Mouse (Mus musculus) naive thymus-derived CD4-positive, alpha-beta T cell, adult 2 months (primary cell): Measurements from ENCODE around the gene Slc9a8.

Source experiments
- DNase-seq: peaks from one replicate; pipeline ENCODE4 v3.0.0-alpha.2; 2011; ENCODE audit warnings: low read depth

Gene Slc9a8

DNA sequence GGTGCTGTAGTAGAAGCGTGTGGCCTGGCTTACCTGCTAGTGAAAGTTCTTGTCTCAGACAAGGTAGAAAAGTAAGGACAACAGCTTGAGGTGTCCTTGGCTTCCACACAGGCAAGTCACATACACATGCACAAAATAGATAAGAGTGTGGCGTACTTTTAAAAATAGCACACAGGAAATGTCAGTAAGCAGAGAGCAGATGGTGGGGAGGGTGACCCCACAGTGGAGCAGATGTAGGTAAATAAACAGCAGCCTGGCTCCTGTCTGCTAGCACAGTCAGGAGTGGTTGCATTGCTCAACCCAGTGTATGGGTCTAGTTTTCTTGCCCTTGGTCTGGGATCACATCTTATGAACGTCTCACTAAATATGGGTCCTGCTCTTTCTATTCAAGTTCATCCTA is 89.0 kb downstream of the Slc9a8 start:
- DNase-seq = no peak

DNA sequence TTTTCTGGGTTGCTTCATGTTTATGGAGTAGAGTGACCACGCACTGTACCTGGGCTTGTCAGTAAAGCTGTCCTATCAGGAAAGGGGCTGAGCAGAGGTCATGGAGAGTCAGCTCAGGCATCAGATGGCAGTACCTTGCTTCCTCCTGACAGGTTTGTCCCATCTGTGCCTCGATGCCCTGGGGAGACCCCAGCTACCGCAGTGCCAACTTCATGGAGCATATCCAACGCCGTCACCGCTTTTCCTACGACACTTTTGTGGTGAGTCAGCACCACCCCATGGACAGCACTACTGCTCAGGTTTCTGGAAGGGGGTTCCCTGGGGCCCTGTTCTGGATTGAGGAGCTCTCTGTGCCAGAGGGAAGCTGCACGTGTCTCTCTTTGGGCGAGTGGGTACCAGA is 90.9 kb downstream of the Slc9a8 start:
- DNase-seq = no peak

DNA sequence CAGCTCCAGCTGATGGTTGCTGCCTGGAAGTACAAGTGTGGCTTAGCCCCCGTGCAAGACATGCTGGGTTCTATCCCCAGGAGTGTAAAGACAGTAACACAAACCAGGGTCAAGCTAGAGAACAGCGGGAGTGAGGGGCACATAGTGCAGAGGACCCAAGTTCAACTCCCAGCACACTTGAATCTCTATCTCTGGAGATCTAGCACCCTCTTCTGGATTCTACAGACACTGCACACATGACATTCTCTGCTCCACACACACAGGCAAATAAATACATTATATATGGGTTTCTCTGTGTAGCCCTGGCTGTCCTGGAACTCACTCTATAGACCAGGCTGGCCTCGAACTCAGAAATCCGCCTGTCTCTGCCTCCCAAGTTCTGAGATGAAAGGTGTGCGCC is 91.5 kb downstream of the Slc9a8 start:
- DNase-seq = peak; percentile 68

DNA sequence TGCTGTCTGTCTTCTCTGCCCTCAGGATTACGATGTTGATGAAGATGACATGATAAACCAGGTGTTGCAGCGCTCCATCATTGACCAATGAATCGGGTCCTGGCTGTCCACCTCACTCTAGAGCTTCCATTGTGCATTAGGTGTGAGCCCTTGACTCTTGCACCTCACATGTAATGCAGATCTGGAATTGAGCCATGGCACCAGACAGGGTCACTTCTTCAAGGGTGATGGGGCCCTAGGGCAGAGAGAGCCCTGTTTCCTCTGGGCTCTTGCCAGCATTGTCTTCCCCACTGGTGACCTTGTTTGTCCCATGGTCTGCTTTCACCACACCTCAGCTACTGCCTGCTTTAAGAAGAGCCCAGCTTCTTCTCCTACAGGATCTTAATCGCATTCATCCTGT is 93.1 kb downstream of the Slc9a8 start:
- DNase-seq = no peak

DNA sequence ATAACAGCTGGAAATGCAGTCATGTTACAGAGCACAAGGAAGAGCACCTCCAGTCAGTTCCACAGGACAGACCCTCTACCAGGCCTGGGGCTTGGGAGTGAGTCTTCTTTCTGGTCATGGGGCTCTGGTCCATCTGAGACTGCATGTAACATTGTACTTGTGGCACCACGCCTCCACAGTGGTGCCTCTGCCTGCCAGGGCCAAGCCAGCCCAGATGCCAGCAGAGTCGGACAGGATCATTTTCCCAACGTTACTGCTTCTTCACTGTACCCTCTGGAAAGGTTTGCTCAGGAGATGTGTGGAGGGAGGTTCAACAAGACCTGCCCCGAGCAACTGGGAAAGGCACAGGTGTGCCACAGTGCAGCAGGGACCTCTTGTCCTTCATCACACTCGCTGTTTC is 94.2 kb downstream of the Slc9a8 start:
- no peak for DNase-seq

DNA sequence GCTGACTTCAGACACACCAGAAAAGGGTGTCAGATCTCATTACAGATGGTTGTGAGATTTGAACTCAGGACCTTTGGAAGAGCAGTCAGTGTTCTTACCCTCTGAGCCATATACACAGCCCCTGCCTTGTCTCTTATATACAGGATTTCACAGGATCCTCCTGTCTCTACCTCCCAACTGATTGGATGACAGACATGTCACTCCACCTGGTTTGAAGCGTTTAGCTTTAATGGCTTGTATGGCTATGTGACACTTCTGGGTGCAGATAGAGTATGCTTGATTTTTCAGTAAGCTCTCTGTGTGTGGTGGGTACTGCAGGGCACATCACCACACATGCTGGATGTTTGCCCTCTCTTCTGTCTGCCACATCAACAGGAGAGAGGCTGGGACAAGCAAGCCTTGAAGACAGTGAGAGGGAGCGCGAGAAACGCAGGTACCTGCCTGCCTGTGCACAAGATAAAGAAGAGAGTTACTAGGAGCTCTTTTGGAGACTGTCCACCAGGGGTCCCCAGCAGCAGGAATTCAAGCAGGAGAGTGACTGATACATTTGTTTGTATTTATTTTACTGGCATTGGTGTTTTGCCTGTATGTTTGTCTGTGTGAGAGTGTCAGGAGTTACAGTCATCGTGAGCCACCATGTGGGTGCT is 98.2 kb downstream of the Slc9a8 start:
- DNase-seq = no peak
